Mouse (Mus musculus) ES-CJ7 (cell line): ENCODE results near the gene Gpr146.

ENCODE experiments used
- DNase-seq: peaks from one replicate; pipeline ENCODE4 v3.0.0; 2011; ENCODE audit warnings: low read depth, low spot score

Gpr146 gene

DNA sequence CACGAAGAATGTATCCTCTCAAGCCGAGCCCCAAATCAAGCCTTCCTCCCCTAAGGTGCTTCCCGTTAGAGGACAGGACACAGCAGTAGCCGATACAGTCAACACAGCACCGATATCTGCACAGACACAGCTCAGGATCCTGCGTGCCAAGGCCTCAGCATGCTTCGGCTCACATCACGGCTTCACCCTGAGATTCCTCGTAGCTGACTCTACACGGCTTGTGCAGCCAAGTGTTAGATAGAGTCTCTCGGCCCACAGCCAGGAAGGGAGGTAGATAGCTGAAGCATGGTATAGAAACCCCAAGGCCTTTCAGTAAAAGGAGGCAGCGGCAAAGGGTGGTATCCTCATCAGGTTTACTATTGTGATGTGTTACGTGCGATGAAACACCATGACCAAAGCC lies 22.5 kb downstream of the Gpr146 start:
- DNase-seq: no peak

DNA sequence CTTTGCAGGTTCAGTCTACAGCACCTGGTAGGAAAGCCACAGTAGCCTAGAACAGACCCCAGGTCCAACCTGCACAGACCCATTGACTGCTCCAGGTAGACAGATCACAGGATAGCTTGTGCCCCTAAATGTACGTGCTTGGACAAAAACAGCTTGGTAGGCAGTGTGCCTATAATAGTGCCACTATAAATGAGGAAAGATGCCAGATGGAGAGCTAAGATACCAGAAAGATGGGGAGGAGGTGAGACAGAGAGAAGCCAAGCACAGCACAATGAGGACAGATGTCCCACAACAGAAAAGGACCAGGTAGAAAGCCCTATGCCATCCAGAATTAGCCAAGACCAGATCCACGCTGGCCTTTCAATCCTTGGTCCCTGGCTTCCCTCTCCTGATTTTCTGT lies 24.6 kb downstream of the Gpr146 start:
- DNase-seq: no peak

DNA sequence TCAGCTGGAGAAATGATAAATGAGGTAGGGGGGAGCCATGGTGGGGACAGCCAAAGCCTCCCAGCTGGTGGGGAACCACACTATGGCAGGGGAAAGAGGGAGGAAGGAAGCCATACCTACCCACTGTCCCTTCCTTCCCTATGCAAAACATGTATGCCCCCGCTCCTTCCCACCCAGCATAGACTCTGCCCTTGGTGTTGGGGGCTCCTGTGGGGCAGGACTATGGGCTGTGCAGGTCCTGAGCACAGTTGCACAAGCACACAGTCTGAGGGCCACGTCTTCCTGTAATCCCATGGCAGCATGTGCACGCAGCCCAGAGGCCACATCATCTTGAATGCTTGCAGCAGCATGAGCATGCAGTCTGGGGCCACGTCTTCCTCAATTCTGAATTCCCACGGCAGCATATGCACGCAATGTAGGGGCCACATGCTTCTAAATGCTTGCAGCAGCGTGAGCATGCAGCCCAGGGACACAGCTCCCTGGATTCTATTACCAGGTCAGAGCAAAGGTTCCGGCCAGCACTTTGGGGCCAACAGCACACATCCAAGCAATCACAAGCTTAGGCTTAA lies 26.3 kb downstream of the Gpr146 start:
- DNase-seq: no peak

DNA sequence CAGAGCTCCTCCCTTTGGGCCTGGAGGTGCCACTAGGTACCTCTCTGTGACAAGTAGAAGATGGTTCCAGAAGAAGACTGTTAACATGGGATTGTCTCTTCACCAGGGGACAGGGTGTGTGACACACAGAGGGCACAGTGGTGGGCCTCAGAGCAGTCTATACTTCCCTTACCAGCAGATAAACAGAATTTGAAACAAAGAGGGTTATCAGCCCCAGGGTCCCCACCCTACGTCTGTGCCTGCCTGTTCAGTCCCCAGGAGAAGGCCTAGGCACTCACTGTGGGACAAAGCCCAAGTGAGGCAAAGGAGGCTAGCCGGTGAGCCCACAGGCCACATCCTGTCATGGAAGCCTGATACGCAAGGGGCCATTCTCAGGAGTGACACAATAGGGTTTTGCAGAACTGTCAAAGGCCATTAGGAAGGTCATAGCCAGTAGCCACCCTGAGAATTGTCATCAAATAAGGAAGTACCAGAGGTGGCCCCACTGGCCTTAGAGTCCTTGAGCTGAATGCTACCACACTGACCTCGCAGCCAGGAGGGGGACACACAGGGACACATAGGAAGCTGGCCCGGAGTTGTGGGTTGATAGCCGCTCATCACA lies 27.4 kb downstream of the Gpr146 start, which contains the start of gene C130050O18Rik:
TSS of gene C130050O18Rik (plus strand) at position 480 of the 601 bp plus-strand sequence.
- no peak for DNase-seq

DNA sequence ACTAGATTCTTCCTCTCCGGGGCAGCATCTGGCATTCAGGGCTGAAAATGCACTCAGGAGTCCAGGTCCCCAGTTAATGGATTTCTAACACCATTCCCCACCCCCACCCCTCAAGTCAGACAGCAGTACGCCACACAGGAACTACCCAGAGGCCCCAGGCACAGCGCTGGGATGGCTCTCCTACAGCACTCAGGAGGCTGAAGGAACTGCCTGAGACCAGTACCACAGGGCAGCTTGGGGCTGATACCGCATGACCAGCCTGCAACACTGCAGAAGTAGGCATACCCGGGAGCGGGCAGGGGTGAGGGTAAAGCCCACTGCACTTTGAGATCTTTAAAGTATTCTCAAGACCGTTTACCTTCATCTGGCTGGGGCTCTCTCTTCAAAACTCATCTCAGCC lies 28.0 kb downstream of the Gpr146 start:
- DNase-seq: no peak

DNA sequence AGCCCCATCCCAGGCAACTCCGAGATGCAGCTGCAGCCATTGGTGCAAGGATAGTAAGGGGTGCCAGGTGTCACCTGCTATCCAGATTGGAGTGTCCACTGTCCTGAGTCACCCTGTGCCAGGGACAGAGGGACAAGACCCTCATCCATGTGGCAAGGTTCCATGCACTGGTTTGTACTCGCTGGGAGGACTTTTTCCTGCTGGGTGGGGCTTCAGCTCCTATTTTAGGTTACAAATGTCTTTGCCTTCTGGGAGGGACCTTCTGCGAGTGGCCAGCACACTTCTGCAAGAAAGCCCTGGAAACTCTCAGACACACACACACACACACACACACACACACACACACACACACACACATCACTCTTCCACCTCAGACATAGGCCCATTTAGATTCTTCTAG lies 28.5 kb downstream of the Gpr146 start:
- DNase-seq: no peak

DNA sequence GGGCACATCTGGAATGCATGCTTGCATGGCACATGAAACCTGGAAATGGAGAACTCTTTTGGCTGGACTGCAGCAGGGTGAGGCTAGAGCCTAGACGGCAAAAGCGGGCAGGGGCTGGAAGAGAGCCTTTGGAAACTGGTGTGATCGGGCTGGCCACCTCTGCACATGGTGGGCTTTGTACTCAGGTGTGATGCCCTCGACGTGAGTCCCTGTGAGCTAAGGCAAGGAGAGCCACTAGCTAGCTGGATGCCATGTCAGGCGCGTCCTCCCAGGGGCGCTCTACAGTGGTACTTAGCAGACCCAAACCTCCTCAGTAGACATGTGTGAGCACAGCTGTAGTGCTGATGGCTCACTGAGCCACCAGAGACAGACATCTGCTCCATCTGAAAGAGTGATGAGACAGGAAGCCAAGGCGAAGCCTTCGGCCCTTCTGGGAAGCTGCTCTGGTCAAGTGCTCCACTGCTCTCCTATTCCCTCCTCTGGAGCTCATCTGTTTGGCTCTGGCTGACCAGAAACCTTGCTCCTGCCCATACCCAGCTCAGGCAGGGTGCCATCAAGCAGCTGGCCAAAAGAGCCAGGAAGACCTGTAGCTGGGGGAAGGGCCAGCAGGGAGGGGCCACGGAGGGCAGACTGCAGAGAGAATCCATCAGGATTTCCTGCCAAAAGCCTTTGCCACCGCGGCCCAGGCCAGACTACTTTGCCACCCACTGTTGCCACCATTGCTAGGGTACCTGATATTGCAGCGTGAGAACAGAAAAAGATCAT lies 29.8 kb downstream of the Gpr146 start:
- DNase-seq: no peak

DNA sequence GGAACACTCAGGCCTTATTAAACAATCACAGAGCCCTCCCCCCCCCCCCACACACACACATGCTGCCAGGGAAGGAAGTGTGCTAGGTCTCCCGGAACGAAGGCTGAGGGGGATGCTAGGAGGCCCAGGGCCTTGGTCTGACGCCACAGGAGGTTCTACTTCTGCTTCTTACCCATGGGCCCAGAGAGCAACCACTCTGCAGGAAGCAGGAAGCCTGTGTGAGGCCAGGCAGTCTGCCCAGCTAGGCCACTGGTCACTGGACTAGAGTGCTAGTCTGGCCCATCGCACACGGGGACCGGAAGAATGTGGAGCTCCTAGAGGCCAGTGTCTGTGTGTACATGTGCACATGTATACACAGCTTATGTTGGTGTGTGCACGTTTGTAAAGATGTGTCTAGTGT lies 31.0 kb downstream of the Gpr146 start:
- no peak for DNase-seq

DNA sequence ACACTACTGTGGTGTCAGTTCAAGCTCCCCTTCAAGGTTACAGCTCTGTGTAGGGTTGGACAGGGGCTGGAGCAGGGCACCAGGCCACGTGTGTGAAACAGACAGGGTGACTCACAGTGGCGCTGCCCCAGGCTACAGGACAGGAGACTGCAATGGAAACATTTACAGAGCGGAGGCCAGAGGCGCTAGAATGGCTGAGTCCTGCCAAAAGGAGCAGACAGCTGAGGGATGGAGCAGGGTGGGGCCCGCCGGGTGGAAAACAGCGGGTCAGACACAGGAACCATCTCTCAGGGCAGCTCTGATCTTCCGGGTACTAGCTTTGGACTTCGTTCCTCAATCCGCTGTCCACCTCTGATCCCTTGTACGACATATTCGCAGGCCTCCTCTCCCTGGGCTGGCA lies 31.9 kb downstream of the Gpr146 start:
- DNase-seq: no peak

DNA sequence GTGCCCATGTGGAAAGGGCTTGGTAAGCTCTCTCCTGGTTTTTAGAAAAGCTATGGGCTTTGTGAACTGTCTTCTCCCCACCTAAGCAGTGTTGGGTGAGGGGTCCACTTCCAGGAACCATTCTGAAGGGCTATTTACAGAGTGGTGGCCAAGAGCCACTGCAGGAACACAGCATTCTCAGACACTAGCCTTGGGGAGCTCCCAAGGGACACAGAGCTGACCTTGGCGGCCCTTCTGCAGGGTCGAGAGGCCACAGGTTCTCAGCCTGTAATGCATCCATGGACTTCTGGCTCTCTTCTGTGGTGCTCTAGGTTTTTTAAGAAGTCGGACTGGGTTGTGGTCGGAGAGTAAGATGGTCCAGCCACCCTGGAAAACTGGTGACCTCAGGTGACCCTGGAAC lies 32.6 kb downstream of the Gpr146 start:
- no peak for DNase-seq

DNA sequence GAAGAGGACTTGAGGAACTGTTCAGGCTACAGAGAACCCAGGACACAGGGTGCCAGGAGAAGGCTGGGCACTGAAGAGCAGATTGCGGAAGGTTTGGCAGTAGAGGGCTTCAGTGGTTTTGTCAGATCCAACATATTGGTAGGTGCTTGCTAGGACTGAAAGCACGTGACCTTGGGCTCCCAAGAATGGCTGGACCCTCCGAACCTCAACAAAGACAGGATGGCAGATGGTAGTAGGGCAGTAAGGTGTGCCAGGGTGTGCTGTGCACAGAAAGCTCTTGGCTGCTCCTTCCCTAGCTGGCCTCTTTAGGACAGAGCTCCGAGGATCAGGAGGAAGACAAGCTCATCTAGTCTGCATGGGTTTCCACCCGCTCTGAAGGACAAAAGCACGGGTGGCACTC lies 33.6 kb downstream of the Gpr146 start:
- no peak for DNase-seq

DNA sequence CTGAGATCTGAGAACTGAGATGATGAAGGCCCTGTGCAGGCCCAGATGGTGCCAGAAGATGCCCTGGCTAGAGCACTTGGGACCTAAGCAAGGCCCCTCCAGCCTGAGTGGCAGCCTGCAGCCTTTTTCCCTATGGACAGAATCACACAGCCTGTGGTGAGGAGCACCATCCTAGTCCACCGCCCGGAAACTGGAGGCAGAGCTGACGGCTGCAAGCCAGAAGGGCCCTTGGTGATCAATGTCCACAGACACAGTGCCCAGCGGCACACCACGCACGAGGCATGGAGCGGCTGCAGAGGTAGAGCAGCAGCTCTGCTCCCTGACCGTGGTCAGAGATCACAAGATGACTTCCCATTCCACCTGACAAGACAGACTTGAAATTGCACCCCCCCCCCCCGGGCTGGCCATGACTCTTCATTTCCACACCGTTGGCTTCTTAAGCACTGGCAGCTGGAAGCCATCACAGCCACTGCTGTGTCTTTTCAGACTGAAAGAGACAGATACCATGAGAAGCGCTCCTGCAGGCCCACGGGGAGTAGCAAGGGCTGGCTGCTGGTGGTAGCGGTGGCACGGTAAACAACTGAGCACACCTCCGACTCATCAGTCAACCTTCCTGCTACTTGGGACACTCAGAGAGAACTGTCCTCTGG lies 34.3 kb downstream of the Gpr146 start:
- no peak for DNase-seq

DNA sequence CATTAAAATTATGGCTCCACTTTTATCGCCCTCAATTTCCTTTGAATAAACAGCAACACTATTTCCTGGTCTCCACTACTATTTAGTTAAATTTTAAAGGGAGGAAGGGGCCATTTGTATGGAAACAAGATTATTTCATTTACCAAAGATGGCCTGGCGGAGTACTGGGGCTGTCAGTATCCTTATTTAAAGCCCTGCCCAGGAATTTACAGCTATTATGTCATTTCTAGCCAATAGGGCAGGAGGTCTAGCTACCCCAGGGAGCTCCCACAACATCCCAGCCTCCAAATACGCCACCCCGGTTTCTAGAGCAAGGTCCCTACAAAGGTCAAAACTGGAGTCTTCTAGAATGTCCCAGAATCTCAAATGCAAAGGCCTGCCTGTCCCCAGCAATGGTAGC lies 36.0 kb downstream of the Gpr146 start:
- no peak for DNase-seq

DNA sequence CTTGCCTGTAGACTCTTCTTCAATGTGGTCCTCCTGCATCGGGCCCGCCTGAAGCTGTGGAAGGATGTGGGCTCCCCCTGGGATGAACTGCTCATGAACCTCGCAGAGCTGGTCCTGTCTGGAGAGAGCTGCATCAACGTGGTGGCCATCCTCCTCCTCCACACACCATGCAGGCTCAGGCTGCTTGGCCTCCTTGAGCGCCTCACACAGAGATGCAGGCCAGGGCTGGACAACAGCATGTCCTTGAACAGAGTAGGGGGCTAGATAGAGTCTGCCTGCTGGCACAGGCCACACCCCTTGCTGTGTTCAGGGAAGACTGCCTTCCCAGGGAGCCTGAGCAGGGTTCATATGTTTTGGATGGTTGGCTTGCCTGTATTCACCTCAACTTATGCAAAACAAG lies 37.5 kb downstream of the Gpr146 start:
- no peak for DNase-seq

DNA sequence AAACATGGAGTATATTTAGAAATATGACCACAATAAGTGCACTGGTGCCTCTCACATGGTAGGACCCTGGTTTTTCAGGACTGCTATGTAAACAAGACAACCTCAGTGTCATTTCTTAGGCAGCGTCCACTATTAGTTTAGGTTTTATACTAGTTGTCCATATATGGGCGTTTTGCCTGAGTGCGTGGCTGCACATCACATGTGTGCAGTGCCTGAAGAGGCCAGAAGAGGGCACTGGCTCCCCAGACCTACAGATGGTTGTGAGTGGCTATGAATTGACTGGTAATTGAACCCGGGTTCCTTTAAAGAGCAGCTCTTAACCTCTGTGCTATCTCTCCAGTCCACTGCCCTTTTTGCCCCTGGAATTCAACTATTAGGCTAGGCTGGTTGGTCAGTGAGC lies 39.4 kb downstream of the Gpr146 start:
- DNase-seq: peak; percentile 77

DNA sequence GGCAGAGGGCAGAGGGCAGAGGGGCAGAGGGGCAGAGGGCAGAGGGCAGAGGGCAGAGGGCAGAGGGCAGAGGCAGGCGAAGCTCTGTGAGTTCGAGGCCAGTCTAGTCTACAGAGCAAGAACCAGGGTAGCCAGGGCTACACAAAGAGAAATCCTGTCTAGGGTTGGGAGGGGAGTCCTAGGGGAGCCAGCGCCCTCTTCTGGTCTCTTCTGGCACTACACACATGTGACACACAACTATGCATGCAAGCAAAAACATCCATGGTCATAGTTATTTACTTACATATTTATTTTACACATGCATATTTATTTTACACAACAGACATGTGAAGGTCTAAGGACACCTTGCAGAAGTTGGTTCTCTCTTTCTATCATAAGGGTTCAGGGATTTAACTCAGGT lies 40.0 kb downstream of the Gpr146 start:
- peak; percentile 49 for DNase-seq

DNA sequence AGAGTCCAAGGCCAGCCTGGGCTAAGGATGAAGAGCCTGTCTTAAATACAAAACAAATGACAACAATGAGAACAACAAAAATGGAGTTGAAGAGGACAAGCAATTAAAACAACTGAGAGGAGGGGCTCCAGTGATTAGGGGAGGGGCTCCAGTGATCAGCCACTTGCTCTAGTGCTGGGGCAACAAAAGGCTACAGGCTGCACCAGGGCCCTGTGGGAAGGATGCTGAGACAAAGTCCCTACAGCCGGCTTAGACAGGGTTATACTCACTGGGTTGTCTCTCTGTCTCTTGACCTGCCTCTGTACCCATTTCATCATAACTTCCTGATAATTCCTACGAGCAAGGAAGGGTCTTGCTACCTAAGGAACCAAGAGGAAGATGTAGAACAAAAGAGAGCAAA lies 40.6 kb downstream of the Gpr146 start:
- DNase-seq: no peak

DNA sequence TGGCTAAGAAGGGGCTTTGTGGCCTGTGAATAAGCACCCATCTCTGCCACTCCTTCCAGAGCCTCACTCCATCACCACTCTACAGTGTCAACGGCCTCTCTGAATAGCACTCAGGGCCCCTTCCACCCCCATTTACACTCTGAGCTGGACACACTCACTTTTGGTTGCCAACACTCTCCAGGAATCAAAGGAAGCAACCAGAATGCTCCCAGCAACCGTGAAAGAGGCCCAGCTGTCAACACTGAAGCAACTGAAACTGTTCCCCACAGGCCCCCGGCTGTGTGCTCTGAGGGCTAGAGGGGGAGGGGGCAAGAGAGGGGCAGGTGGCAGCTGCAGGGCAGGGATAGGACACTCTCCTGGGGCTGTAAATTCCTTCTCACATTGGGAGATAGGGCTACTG lies 41.1 kb downstream of the Gpr146 start:
- no peak for DNase-seq

DNA sequence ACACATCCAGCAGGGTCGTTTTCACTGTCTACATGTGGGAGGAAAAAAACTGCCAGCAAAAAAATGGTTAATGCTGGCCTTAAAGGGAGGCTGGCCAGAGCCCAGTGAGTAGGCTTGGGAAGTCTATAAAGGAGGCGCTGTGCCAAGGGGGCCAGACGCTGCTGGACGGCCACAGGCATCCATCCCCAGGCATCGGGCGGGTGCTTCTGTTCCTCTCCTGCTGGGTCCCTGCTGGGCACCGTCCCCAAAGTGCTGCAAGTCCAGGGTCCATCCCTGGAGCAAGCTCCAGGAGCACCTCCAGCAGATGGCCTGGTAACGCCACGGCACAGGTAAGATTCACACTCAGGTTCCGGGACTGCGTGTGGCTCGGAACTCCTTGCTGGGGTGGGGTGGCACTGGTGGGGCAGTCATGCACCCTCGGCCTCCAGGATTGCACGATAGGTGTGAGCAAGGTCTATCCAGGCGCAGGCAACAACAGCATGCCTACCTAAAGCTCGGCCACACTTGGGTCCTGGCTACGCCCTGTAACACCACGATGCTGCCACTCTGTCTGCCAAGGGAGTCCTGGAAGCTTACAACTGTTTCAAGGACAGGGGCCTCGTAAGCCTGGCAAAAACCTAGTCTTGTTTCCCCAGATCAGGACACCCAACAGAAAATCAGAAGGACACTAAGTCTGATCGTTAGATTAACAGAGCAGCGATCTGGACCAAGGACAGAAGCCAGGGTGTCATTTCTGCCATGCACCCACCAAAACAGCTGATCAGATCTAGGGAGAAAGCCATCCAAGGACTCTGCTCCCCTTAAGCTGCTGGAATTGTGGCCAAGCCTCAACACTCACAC lies 45.7 kb downstream of the Gpr146 start, which contains the start of gene Gper1:
TSS of gene Gper1 (plus strand) at position 126 of the 840 bp plus-strand sequence.
- no peak for DNase-seq

DNA sequence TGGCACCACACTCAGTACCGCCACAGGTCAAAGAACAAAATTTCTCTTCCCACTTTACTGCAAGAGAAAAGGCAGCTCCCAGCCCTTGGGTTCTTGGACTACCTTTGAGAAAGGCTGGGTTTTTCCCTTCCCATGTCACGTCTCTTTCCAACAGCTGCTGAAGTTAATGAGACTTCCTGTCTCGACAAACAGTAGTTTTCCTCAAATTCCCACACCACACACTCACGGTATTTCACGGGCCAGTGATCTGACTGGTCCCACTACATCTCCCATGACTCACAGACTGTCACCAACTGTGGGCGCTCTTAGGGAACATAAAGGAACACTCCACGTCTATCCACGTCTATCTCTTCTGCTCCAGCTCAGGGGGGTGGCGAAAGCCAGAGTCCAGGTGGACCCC lies 47.7 kb downstream of the Gpr146 start:
- no peak for DNase-seq

DNA sequence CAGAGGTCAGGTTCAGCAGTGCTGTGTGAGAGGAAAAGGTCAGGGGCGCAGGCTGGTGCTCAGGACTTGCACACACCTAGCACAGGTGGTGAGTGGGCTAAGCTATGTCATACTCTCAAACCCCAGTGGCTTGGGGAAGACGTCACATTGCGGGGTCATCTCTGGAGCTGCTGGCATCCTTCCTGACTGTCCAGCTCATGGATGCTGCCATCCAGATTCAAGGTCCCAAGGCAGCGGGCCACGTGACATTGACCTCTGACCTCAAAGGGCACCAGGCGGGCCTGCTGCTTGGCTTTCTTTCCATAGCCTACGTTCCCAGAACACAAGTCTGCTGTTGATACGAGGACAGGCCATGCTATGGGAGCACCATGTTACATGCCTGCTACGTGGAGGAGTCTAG lies 49.5 kb downstream of the Gpr146 start:
- no peak for DNase-seq

DNA sequence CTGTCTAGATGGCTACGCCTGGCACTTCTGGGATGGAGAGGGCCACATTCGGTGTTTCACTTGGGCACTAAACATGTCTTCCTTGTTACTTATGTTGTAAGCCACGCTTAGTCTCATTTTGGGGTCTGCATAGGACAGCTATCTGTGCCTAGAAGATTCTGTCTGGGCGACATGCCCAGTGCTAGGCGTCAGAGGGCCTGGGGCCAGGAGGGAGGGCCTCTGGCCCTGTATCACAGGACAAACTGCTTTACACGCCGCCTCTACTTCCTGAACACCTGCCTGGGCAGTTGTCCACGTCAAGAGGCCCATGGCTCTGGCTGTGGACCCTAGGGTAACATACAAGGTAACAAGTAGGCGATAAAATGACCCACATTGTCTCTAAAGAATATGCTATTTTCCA lies 50.5 kb downstream of the Gpr146 start:
- DNase-seq: no peak
